8 mouse cellular contexts compared by ENCODE assay signal in the genomic region with DNA sequence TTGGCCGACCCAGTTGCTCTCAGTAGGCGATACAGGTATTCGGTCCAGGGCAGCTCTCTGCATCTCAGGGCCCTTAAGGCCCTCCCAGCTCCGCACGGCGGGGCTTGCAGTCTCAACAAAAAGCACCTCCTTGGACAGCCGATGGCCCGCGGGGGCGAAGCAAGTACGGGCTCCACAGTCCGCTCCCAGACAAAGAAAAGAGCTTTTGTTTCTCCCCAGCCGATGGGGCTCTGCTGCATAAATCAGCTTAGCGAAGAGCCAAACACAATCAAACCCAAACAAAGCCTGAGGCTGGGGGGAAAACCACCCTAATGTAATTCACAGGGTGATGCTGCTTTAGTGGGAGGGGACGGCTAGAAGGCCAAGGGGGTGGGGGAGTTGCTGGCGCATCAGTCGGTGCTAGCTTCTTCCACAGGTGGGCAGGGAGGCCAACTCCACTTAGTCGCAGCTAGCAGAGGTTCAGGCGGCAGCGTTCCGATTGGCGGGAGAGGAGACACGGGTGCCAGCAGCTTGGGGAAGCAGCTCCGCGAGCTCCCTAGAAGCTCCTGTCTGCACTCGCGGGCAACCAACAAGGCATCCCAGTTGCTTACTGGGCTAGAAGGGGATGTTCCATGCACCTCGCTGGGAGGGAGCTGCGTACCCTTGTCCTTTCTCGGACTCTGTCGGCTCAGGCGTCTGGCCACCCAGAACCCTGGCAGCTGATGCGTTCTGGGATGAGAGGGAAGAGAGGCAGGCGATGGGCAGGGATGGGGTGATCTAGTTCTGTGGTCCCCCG. TPM values are rescaled to one million over a fixed set of nuclear protein-coding genes. Genes with fewer than 3 reads are reported as not detected.
A peak's percentile ranks its signal among the peaks of the same experiment; 100 is the strongest.
DNase-seq lines count a peak whose midpoint lies in the region; ATAC-seq and TF ChIP-seq lines count a peak whose summit lies in the region.

No protein-coding gene starts in this region.

- no peaks in the 10 kb centered on the region for H3K9me3 ChIP-seq in hindbrain, postnatal 0 days (ENCODE audit: low read length)
- no peaks in the 10 kb centered on the region for H3K9me3 ChIP-seq in megakaryocyte, embryonic 14.5 days

- peak overlapping the region; percentile 94 for H3K27ac ChIP-seq in hindbrain, postnatal 0 days

- WGBS in hindbrain, postnatal 0 days, result 1% methylated on average over 35 of the region's 35 CpGs

- H3K4me1 ChIP-seq in hindbrain, postnatal 0 days (ENCODE audit: insufficient read depth, low read length), result peaks cover 10% of the 10 kb centered on the region; the same call in 1 of the 2 replicates
- peaks cover 17% of the 10 kb centered on the region for H3K4me1 ChIP-seq in megakaryocyte, embryonic 14.5 days

- H3K9ac ChIP-seq in hindbrain, postnatal 0 days (replicated peaks; ENCODE audit: low read length), result peak overlapping the region; percentile 61

- peak; percentile 50 for ATAC-seq in hindbrain, postnatal 0 days

- DNase-seq in T-cell, adult 2 months (ENCODE audit: low spot score), result peak; percentile 18
- peak; percentile 40 to 51 for DNase-seq in cerebellum, postnatal 25 days
- peak; percentile 15 for DNase-seq in gastrocnemius, adult 18-20 months (ENCODE audit: low spot score)
- DNase-seq in hindbrain, postnatal 0 days (ENCODE audit: low spot score), result peak; percentile 80
- peak; percentile 58 to 76 for DNase-seq in left cerebral cortex, adult 18-20 months (ENCODE audit: low spot score in 2 of 2)
- peak; percentile 67 for DNase-seq in right cerebral cortex, postnatal 14 days
- no peak for DNase-seq in c-Kit-positive CD71-positive TER-119-positive erythroid progenitor cells, embryonic 14.5 days (ENCODE audit: low spot score)

- peak overlapping the region; percentile 59 for H3K4me3 ChIP-seq in hindbrain, postnatal 0 days (ENCODE audit: low read length)
- H3K4me3 ChIP-seq in megakaryocyte, embryonic 14.5 days (replicated peaks), result peak overlapping the region; percentile 87

- peak overlapping the region; percentile 88 for H3K4me2 ChIP-seq in hindbrain, postnatal 0 days (ENCODE audit: low read depth, low read length)

- no peaks in the 10 kb centered on the region for H3K36me3 ChIP-seq in hindbrain, postnatal 0 days (ENCODE audit: insufficient read depth, low read length)
- H3K36me3 ChIP-seq in megakaryocyte, embryonic 14.5 days (replicated peaks; ENCODE audit: low read length), result no peaks in the 10 kb centered on the region

- H3K27me3 ChIP-seq in hindbrain, postnatal 0 days (ENCODE audit: insufficient read depth, low read length), result no peaks in the 10 kb centered on the region
- H3K27me3 ChIP-seq in megakaryocyte, embryonic 14.5 days (replicated peaks), result peaks cover 29% of the 10 kb centered on the region

- no peak for TF ChIP-seq CTCF in hindbrain, postnatal 0 days (IDR thresholded peaks at IDR 0.05; ENCODE audit: low read depth)

RNA-seq across cellular contexts. Expression of gene Itgb8, which starts 0.5 kb away (rescaled TPM):
- under 1 TPM; 0.32 to 0.50 TPM for total RNA-seq in gastrocnemius, adult 18-20 months (2021)
- 33.4 and 35.1 TPM in 2 replicates for total RNA-seq in hindbrain, postnatal 0 days (2014; rRNA removed)
- polyA plus RNA-seq in hindbrain, postnatal 0 days (2015; fragmentation: Nextera tagmentation; extraction: Ambion mirVana), result 10.7 and 10.9 TPM in 2 replicates
- total RNA-seq in left cerebral cortex, adult 18-20 months (2021), result 10 to 100 TPM; 35.8 to 37.6 TPM
- polyA plus RNA-seq in megakaryocyte, embryonic 14.5 days (2012; ENCODE audit: insufficient read depth, low replicate concordance), result not detected in 2 replicates

Comparison
In these comparisons a context has a peak if more than half of its experiments do, and no peak if none do; other contexts are left out.
1. RNA of gene Itgb8, which starts 0.5 kb away (total RNA-seq): 35.8 to 37.6 TPM in left cerebral cortex, adult 18-20 months and 33.4 to 35.1 TPM in hindbrain, postnatal 0 days; 0.32 to 0.50 TPM in gastrocnemius, adult 18-20 months; every median in the first group is over 10 times any median in the second.